Mouse (Mus musculus): ENCODE measurements around the gene Sec14l5.

GRCm38 (mm10) chr16:5155014-5155413 lies 8.1 kb downstream of the Sec14l5 start:
- TF ChIP-seq CTCF (IDR thresholded peaks at IDR 0.05; ENCODE audit: low read depth, low read length) (no peak), EP300 (IDR thresholded peaks at IDR 0.05; ENCODE audit: insufficient read depth, low read depth, low read length) (no peak), POLR2A (IDR thresholded peaks at IDR 0.05; ENCODE audit: insufficient read depth, low read length) (no peak)

Measured in ES-Bruce4 (cell line).